Mouse (Mus musculus): ENCODE results near the gene Zbtb20.

GRCm38 (mm10) chr16:43647641-43648040 is 772.0 kb downstream of the Zbtb20 start:
- TF ChIP-seq CTCF (IDR thresholded peaks at IDR 0.05; ENCODE audit: insufficient read depth, low read depth, low read length): no peak
- no peak for TF ChIP-seq POLR2A (IDR thresholded peaks at IDR 0.05; ENCODE audit: insufficient read depth, low read depth, low read length)

Measured in olfactory bulb, adult 2 months (tissue).